Comparison of ENCODE assay signal across 8 mouse cellular contexts in genomic region chr11:84916053-84916702, GRCm38 (mm10). TPM values are rescaled to one million over a fixed set of nuclear protein-coding genes. Genes with fewer than 3 reads are reported as not detected.
A peak's percentile ranks its signal among the peaks of the same experiment; 100 is the strongest.
DNase-seq lines count a peak whose midpoint lies in the region; ATAC-seq and TF ChIP-seq lines count a peak whose summit lies in the region.

Gene Znhit3, minus strand, starts transcription at chr11:84916366.

- ATAC-seq in hematopoietic stem cell, adult 5-6 weeks (replicated peaks in 1 of 2; ENCODE audit: insufficient read depth in 1 of 2, low FRiP score in 2 of 2, low TSS enrichment in 1 of 2, low read depth in 1 of 2, poor library complexity in 2 of 2, severe bottlenecking in 2 of 2) = peak; percentile 93 to 96
- peak; percentile 89 for ATAC-seq in lung, embryonic 16.5 days (ENCODE audit: low read depth)

- DNase-seq in MEL (ENCODE audit: low read depth, low spot score) = peak; percentile 99
- peak; percentile 85 to 90 for DNase-seq in cerebellum, adult 2 months
- DNase-seq in forelimb bud, embryonic 11.5 days (ENCODE audit: low read depth, low spot score) = peak; percentile 87
- DNase-seq in layer of hippocampus, adult 9-10 months (ENCODE audit: low spot score) = peak; percentile 91
- peak; percentile 39 for DNase-seq in ovary, postnatal 10 days (ENCODE audit: low spot score)
- DNase-seq in thymus, postnatal 10 days (ENCODE audit: low spot score in 2 of 2) = peak; percentile 71 to 80

- TF ChIP-seq EP300 in MEL (IDR thresholded peaks at IDR 0.05; ENCODE audit: low read depth in 1 of 2, low read length in 2 of 2) = no peak

- no peaks in the 10 kb centered on the region; a peak in 1 of 4 replicates for H3K27me3 ChIP-seq in MEL (ENCODE audit: control insufficient read depth in 1 of 2, insufficient read depth in 2 of 2, low read length in 2 of 2)
- H3K27me3 ChIP-seq in cerebellum, adult 2 months (ENCODE audit: control insufficient read depth, insufficient read depth, low read length) = no peaks in the 10 kb centered on the region
- no peaks in the 10 kb centered on the region for H3K27me3 ChIP-seq in lung, embryonic 16.5 days (ENCODE audit: control insufficient read depth, insufficient read depth, low read depth, low read length)

- H3K4me2 ChIP-seq in lung, embryonic 16.5 days (ENCODE audit: low read depth, low read length) = peak within 1 kb of the TSS; percentile 75

- peaks cover 0 to 17% of the 10 kb centered on the region in 2 experiments; a peak in 3 of 4 replicates for H3K4me1 ChIP-seq in MEL (ENCODE audit: control insufficient read depth in 1 of 2, insufficient read depth in 2 of 2, low read length in 2 of 2)
- no peaks in the 10 kb centered on the region; the same call in 1 of the 2 replicates for H3K4me1 ChIP-seq in cerebellum, adult 2 months (ENCODE audit: control insufficient read depth, insufficient read depth, low read length)
- no peaks in the 10 kb centered on the region; the same call in 1 of the 2 replicates for H3K4me1 ChIP-seq in lung, embryonic 16.5 days (replicated peaks; ENCODE audit: control insufficient read depth, insufficient read depth, low read length)

- H3K9ac ChIP-seq in MEL (ENCODE audit: control insufficient read depth, low read depth, low read length, poor library complexity, severe bottlenecking) = peak within 1 kb of the TSS; percentile 95
- peak within 1 kb of the TSS; percentile 87 for H3K9ac ChIP-seq in lung, embryonic 16.5 days (ENCODE audit: low read length)

- TF ChIP-seq CTCF in MEL (IDR thresholded peaks at IDR 0.05 in 2 of 3, conservative IDR thresholded peaks at IDR 0.05 in 1 of 3; ENCODE audit: control insufficient read depth in 1 of 3, insufficient read depth in 1 of 3, low read depth in 2 of 3, low read length in 3 of 3, poor library complexity in 1 of 3, severe bottlenecking in 1 of 3) = no peak
- TF ChIP-seq CTCF in cerebellum, adult 2 months (IDR thresholded peaks at IDR 0.05; ENCODE audit: borderline replicate concordance, insufficient read depth, low read depth, low read length) = no peak

- peak; percentile 85 to 94 for TF ChIP-seq POLR2A in MEL (IDR thresholded peaks at IDR 0.05; ENCODE audit: control insufficient read depth in 1 of 2, insufficient read depth in 1 of 2, low read depth in 1 of 2, low read length in 2 of 2, poor library complexity in 1 of 2)
- TF ChIP-seq POLR2A in cerebellum, adult 2 months (IDR thresholded peaks at IDR 0.05; ENCODE audit: borderline replicate concordance, insufficient read depth, low read length) = peak; percentile 61; the same call in 1 of the 2 replicates

- WGBS in cerebellum, adult 2 months = 2% methylated on average over 34 of the region's 34 CpGs
- 4% methylated on average over 34 of the region's 34 CpGs for WGBS in lung, embryonic 16.5 days

- H3K9me3 ChIP-seq in MEL (replicated peaks; ENCODE audit: insufficient read depth, low read length) = no peaks in the 10 kb centered on the region
- no peaks in the 10 kb centered on the region for H3K9me3 ChIP-seq in lung, embryonic 16.5 days (ENCODE audit: control insufficient read depth, low read length)

- no peak for TF ChIP-seq RAD21 in MEL (IDR thresholded peaks at IDR 0.05; ENCODE audit: low read depth, low read length)

- H3K27ac ChIP-seq in MEL (ENCODE audit: control insufficient read depth, low read depth, low read length) = peak within 1 kb of the TSS; percentile 47
- peak within 1 kb of the TSS; percentile 1; the same call in 1 of the 2 replicates for H3K27ac ChIP-seq in cerebellum, adult 2 months (ENCODE audit: insufficient read depth, low read length)
- no peak within 1 kb of the TSS; the same call in 1 of the 2 replicates for H3K27ac ChIP-seq in lung, embryonic 16.5 days (ENCODE audit: low read length)

- H3K79me2 ChIP-seq in MEL (ENCODE audit: control insufficient read depth, insufficient read depth, low read length, poor library complexity) = peaks cover 12% of the 10 kb centered on the region

- peak within 1 kb of the TSS; percentile 67 to 97 for H3K4me3 ChIP-seq in MEL (ENCODE audit: control insufficient read depth in 1 of 2, insufficient read depth in 1 of 2, low read depth in 2 of 2, low read length in 2 of 2)
- peak within 1 kb of the TSS; percentile 65 for H3K4me3 ChIP-seq in cerebellum, adult 2 months (replicated peaks; ENCODE audit: insufficient read depth, low read depth, low read length)
- peak within 1 kb of the TSS; percentile 89 for H3K4me3 ChIP-seq in lung, embryonic 16.5 days (ENCODE audit: low read length)

- peaks cover 4 to 19% of the 10 kb centered on the region in 2 experiments; a peak in 3 of 4 replicates for H3K36me3 ChIP-seq in MEL (ENCODE audit: control insufficient read depth in 1 of 2, insufficient read depth in 2 of 2, low read length in 2 of 2)
- peaks cover 9% of the 10 kb centered on the region for H3K36me3 ChIP-seq in lung, embryonic 16.5 days (ENCODE audit: control insufficient read depth, insufficient read depth, low read length)

TF ChIP-seq in MEL, 35 proteins besides CTCF, POLR2A, EP300 and RAD21:
- TF ChIP-seq ETS1 (IDR thresholded peaks at IDR 0.05; ENCODE audit: low read depth, low read length) (peak; percentile 34; the same call in 1 of the 2 replicates), ZC3H11A (IDR thresholded peaks at IDR 0.05; ENCODE audit: low read depth, low read length) (no peak), UBTF (IDR thresholded peaks at IDR 0.05; ENCODE audit: borderline replicate concordance, insufficient read depth, low read depth, low read length) (no peak), MYC (IDR thresholded peaks at IDR 0.05; ENCODE audit: low read depth, low read length) (peak; percentile 84), CHD1 (IDR thresholded peaks at IDR 0.05; ENCODE audit: low read depth, low read length) (no peak), ZKSCAN1 (IDR thresholded peaks at IDR 0.05; ENCODE audit: low read depth, low read length) (no peak), RCOR1 (IDR thresholded peaks at IDR 0.05; ENCODE audit: low read depth, low read length) (peak; percentile 92), BHLHE40 (IDR thresholded peaks at IDR 0.05; ENCODE audit: borderline replicate concordance, low read depth, low read length) (no peak), MAFK (IDR thresholded peaks at IDR 0.05; ENCODE audit: borderline replicate concordance, low read depth, low read length) (no peak), TAL1 (IDR thresholded peaks at IDR 0.05; ENCODE audit: low read length) (no peak), POLR2AphosphoS2 (IDR thresholded peaks at IDR 0.05; ENCODE audit: low read length) (peak; percentile 85; the same call in 1 of the 2 replicates), SMC3 (IDR thresholded peaks at IDR 0.05; ENCODE audit: low read depth, low read length) (no peak), TCF12 (IDR thresholded peaks at IDR 0.05; ENCODE audit: low read depth, low read length) (peak; percentile 50), MAX (IDR thresholded peaks at IDR 0.05; ENCODE audit: low read length) (peak; percentile 61), NRF1 (IDR thresholded peaks at IDR 0.05; ENCODE audit: insufficient read depth, low read depth, low read length, poor library complexity, severe bottlenecking) (peak; percentile 17; the same call in 1 of the 2 replicates), GATA1 (IDR thresholded peaks at IDR 0.05; ENCODE audit: low read depth, low read length) (peak; percentile 3; the same call in 1 of the 2 replicates), JUND (IDR thresholded peaks at IDR 0.05; ENCODE audit: low read depth, low read length) (peak; percentile 80; the same call in 1 of the 2 replicates), ZMIZ1 (IDR thresholded peaks at IDR 0.05; ENCODE audit: low read depth, low read length) (peak; percentile 68; the same call in 1 of the 2 replicates), NELFE (IDR thresholded peaks at IDR 0.05; ENCODE audit: low read depth, low read length) (peak; percentile 83), ZNF384 (IDR thresholded peaks at IDR 0.05; ENCODE audit: low read depth, low read length) (peak; percentile 83), MEF2A (IDR thresholded peaks at IDR 0.05; ENCODE audit: extremely low read depth, insufficient replicate concordance, low read depth, low read length, poor library complexity, severe bottlenecking) (no peak), CHD2 (IDR thresholded peaks at IDR 0.05; ENCODE audit: low read length) (peak; percentile 41), KAT2A (conservative IDR thresholded peaks at IDR 0.05; ENCODE audit: low read depth, low read length) (peak; percentile 85), E2F4 (IDR thresholded peaks at IDR 0.05; ENCODE audit: borderline replicate concordance, low read depth, low read length) (no peak), MYB (IDR thresholded peaks at IDR 0.05; ENCODE audit: low read depth, low read length) (no peak), USF1 (IDR thresholded peaks at IDR 0.05; ENCODE audit: low read depth, low read length) (no peak), GABPA (IDR thresholded peaks at IDR 0.05; ENCODE audit: low read depth, low read length) (no peak), USF2 (IDR thresholded peaks at IDR 0.05; ENCODE audit: borderline replicate concordance in 1 of 2, insufficient read depth in 1 of 2, low read depth in 1 of 2, low read length in 2 of 2) (no peak), SIN3A (IDR thresholded peaks at IDR 0.05; ENCODE audit: low read length) (peak; percentile 100), MXI1 (IDR thresholded peaks at IDR 0.05; ENCODE audit: low read depth, low read length) (peak; percentile 96), POLR2AphosphoS5 (IDR thresholded peaks at IDR 0.05; ENCODE audit: borderline replicate concordance, low read depth, low read length) (no peak), ELF1 (IDR thresholded peaks at IDR 0.05; ENCODE audit: low read depth, low read length) (peak; percentile 73; the same call in 1 of the 2 replicates), HCFC1 (IDR thresholded peaks at IDR 0.05; ENCODE audit: low read depth, low read length) (peak; percentile 98), TBP (IDR thresholded peaks at IDR 0.05; ENCODE audit: low read depth, low read length) (peak; percentile 94), MAZ (IDR thresholded peaks at IDR 0.05; ENCODE audit: low read depth, low read length) (no peak; the same call in 1 of the 2 replicates)

RNA-seq across cellular contexts. Expression of gene Znhit3, which starts in this region (rescaled TPM):
- total RNA-seq in MEL (2012; rRNA removed) = 67.7 and 76.1 TPM in 2 replicates
- polyA plus RNA-seq in MEL (2012; ENCODE audit: insufficient read depth in 1 of 2, insufficient read length in 2 of 2, low read depth in 1 of 2, low replicate concordance in 2 of 2, missing spikeins in 1 of 2) = 10 to 100 TPM in 1 of 2 experiments, not detected in 1; 49.6 TPM
- polyA plus RNA-seq in cerebellum, adult 2 months (2012; rRNA removed) = 44.7 and 47.5 TPM in 2 replicates
- total RNA-seq in hematopoietic stem cell, adult 5-6 weeks (2017) = 26.1 and 41.6 TPM in 2 replicates
- 53.3 and 55.6 TPM in 2 replicates for polyA plus RNA-seq in lung, embryonic 16.5 days (2015; fragmentation: Nextera tagmentation; extraction: Ambion mirVana)

Comparison
In these comparisons a context has a peak if more than half of its experiments do, and no peak if none do; other contexts are left out.
1. DNase-seq: peak in every context shown above with its lines; median percentile 99 in MEL; 91 in layer of hippocampus, adult 9-10 months; 88 in cerebellum, adult 2 months; 87 in forelimb bud, embryonic 11.5 days; 76 in thymus, postnatal 10 days; 39 in ovary, postnatal 10 days.